Mouse (Mus musculus): ENCODE measurements at regions not wholly inside any gene's neighbourhood (a gene's known extent, or its start where the extent isn't known, plus 50 kb on each side); places are given as distances from the start of the nearest gene placed in this dataset.
A peak's percentile ranks its signal among the peaks of the same experiment; 100 is the strongest.

DNA sequence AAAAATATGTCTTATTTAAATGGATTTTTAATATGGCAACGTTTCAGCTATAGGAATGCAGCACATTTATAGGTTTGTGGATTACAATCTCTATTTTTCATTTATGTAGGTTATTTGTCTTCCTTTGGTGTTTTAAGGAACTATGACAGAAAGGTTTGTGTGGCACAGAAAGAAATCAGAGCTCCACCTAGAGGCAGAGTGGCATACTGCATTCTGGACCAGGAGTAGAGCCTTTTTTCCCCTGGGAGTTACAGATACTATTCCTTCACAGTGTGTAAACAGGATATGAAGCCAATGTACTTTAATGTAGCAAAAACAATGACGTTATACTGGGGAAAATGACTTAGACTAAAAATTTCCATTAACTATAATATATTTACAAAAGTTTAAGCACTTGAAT is 94.9 kb upstream of the St8sia4 start:
- Histone ChIP-seq H3K27me3 (ENCODE audit: insufficient read depth, low read length) (no peaks in the 10 kb centered on the region), H3K9me3 (ENCODE audit: low read length) (no peaks in the 10 kb centered on the region), H3K36me3 (ENCODE audit: insufficient read depth) (no peaks in the 10 kb centered on the region), H3K27ac (ENCODE audit: low read depth, low read length) (no peak overlapping the region), H3K4me1 (ENCODE audit: insufficient read depth) (no peaks in the 10 kb centered on the region), H3K4me3 (ENCODE audit: low read depth, low read length) (no peak overlapping the region), H3K9ac (no peak overlapping the region), H3K4me2 (ENCODE audit: low read depth) (no peak overlapping the region)
- ATAC-seq, result no peak
- 3% methylated on average over 2 of the region's 2 CpGs for WGBS
- TF ChIP-seq CTCF (IDR thresholded peaks at IDR 0.05; ENCODE audit: low read depth), result peak; percentile 71
- peak; percentile 50 for DNase-seq

GRCm38 (mm10) chr1:95754071-95754915 is 86.9 kb upstream of the St8sia4 start:
- no peak for TF ChIP-seq CTCF (IDR thresholded peaks at IDR 0.05; ENCODE audit: low read depth)
- Histone ChIP-seq H3K4me1 (ENCODE audit: insufficient read depth) (no peaks in the 10 kb centered on the region), H3K4me3 (ENCODE audit: low read depth, low read length) (no peak overlapping the region), H3K36me3 (ENCODE audit: insufficient read depth) (no peaks in the 10 kb centered on the region), H3K27ac (ENCODE audit: low read depth, low read length) (no peak overlapping the region), H3K9ac (no peak overlapping the region), H3K4me2 (ENCODE audit: low read depth) (no peak overlapping the region), H3K27me3 (ENCODE audit: insufficient read depth, low read length) (no peaks in the 10 kb centered on the region), H3K9me3 (ENCODE audit: low read length) (no peaks in the 10 kb centered on the region)
- ATAC-seq (no peak), DNase-seq (no peak)
- 89% methylated on average over 8 of the region's 8 CpGs for WGBS

DNA sequence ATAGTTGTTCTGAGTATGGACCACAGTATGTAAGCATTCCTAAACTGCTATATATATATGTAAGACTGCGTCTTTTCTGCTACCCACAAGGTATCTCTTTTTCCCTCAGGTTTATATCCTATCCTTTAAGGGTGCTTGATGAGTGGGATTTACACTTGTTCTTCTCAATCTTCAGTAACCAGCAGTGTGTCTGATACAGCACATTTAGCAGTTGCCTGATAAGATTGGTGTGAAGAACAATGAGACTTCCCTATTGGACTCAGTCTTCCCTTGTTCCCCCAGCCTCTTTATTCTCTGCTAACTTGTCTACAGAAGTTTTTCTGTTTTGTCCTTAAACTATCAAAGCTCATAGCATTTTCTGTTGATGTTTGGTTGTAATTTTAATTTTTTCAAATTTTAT is 86.1 kb upstream of the St8sia4 start:
- Histone ChIP-seq H3K4me3 (ENCODE audit: low read depth, low read length) (no peak overlapping the region), H3K27me3 (ENCODE audit: insufficient read depth, low read length) (no peaks in the 10 kb centered on the region), H3K4me2 (ENCODE audit: low read depth) (no peak overlapping the region), H3K9ac (no peak overlapping the region), H3K36me3 (ENCODE audit: insufficient read depth) (no peaks in the 10 kb centered on the region), H3K9me3 (ENCODE audit: low read length) (no peaks in the 10 kb centered on the region), H3K27ac (ENCODE audit: low read depth, low read length) (no peak overlapping the region), H3K4me1 (ENCODE audit: insufficient read depth) (no peaks in the 10 kb centered on the region)
- ATAC-seq (no peak), DNase-seq (no peak)
- no peak for TF ChIP-seq CTCF (IDR thresholded peaks at IDR 0.05; ENCODE audit: low read depth)
- WGBS, result 82% methylated on average over 1 of the region's 1 CpGs

- no peaks in the 10 kb centered on the region for H3K4me1 ChIP-seq (ENCODE audit: insufficient read depth)
- ATAC-seq, result no peak
- H3K36me3 ChIP-seq (ENCODE audit: insufficient read depth), result no peaks in the 10 kb centered on the region
- H3K9ac ChIP-seq, result no peak overlapping the region
- H3K4me2 ChIP-seq (ENCODE audit: low read depth), result no peak overlapping the region
- no peaks in the 10 kb centered on the region for H3K9me3 ChIP-seq (ENCODE audit: low read length)
- H3K4me3 ChIP-seq (ENCODE audit: low read depth, low read length), result no peak overlapping the region
- no peaks in the 10 kb centered on the region for H3K27me3 ChIP-seq (ENCODE audit: insufficient read depth, low read length)
- no peak for DNase-seq
- TF ChIP-seq CTCF (IDR thresholded peaks at IDR 0.05; ENCODE audit: low read depth), result no peak
- 84% methylated on average over 1 of the region's 1 CpGs for WGBS
- H3K27ac ChIP-seq (ENCODE audit: low read depth, low read length), result no peak overlapping the region
These were observed 81.6 kb upstream of the St8sia4 start for GRCm38 (mm10) chr1:95748940-95749339.

DNA sequence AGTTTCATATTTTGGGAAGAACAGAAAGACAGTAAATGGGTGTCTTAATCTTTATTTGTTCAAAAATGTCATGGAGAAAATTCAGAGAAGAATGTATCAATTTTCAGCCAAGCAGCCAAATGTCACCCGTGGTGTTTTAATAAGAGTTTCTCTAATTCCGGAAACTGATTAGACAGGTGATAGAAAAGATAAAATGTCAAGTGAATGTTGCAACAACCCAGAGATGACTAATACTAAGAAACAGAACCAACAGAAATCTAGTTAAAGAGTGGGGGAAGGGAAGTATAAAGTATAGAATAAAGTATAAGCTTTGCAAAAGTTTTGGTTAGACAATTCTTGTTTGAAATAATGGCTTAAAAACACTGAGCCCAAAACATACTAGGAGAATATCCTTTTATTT is 79.9 kb upstream of the St8sia4 start:
- Histone ChIP-seq H3K27ac (ENCODE audit: low read depth, low read length) (no peak overlapping the region), H3K4me1 (ENCODE audit: insufficient read depth) (no peaks in the 10 kb centered on the region), H3K36me3 (ENCODE audit: insufficient read depth) (no peaks in the 10 kb centered on the region), H3K9ac (no peak overlapping the region), H3K9me3 (ENCODE audit: low read length) (no peaks in the 10 kb centered on the region), H3K4me3 (ENCODE audit: low read depth, low read length) (no peak overlapping the region), H3K27me3 (ENCODE audit: insufficient read depth, low read length) (no peaks in the 10 kb centered on the region), H3K4me2 (ENCODE audit: low read depth) (no peak overlapping the region)
- 84% methylated on average over 2 of the region's 2 CpGs for WGBS
- ATAC-seq (no peak), DNase-seq (no peak)
- no peak for TF ChIP-seq CTCF (IDR thresholded peaks at IDR 0.05; ENCODE audit: low read depth)

DNA sequence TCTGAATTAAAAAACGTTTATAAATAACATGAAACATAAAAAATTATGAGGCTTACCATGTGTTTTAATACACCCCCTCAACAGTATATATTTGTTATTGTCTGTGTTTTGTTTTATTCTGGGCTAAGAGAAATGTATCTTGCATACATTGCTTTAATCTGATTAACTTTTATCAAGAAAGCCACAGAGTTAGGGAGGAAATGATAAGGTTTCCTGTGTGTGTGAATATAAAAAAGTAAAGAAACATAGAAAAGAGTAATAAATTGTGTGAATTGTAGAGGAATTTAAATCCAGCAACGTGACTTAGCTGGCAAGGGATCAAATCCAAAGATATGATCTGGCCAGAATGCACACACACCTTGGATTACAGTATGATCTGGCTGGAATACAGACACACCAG is 77.1 kb upstream of the St8sia4 start:
- Histone ChIP-seq H3K4me1 (ENCODE audit: insufficient read depth) (no peaks in the 10 kb centered on the region), H3K4me2 (ENCODE audit: low read depth) (no peak overlapping the region), H3K27ac (ENCODE audit: low read depth, low read length) (no peak overlapping the region), H3K4me3 (ENCODE audit: low read depth, low read length) (no peak overlapping the region), H3K9me3 (ENCODE audit: low read length) (no peaks in the 10 kb centered on the region), H3K36me3 (ENCODE audit: insufficient read depth) (no peaks in the 10 kb centered on the region), H3K27me3 (ENCODE audit: insufficient read depth, low read length) (no peaks in the 10 kb centered on the region), H3K9ac (no peak overlapping the region)
- WGBS, result 59% methylated on average over 2 of the region's 2 CpGs
- TF ChIP-seq CTCF (IDR thresholded peaks at IDR 0.05; ENCODE audit: low read depth), result no peak
- ATAC-seq (no peak), DNase-seq (no peak)

DNA sequence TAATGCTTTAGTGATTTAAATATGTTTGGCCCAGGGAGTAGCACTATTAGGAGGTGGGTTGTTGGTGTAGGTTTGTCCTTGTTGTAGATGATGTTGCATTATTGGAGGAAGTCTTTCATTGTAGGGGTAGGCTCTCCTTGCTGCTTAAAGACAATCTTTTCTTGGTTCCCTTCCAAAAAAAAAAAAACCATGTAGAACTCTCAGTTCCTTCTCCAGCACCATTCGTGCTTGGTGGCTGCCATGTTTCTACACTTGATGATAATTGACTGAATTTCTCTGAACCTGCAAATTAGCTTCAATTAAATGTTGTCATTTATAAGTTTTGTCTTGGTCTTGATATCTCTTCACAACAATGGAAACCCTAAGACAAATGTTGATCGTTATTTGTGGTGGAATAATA is 76.0 kb upstream of the St8sia4 start:
- Histone ChIP-seq H3K9ac (no peak overlapping the region), H3K27me3 (ENCODE audit: insufficient read depth, low read length) (no peaks in the 10 kb centered on the region), H3K27ac (ENCODE audit: low read depth, low read length) (no peak overlapping the region), H3K4me3 (ENCODE audit: low read depth, low read length) (no peak overlapping the region), H3K9me3 (ENCODE audit: low read length) (no peaks in the 10 kb centered on the region), H3K4me1 (ENCODE audit: insufficient read depth) (no peaks in the 10 kb centered on the region), H3K4me2 (ENCODE audit: low read depth) (no peak overlapping the region), H3K36me3 (ENCODE audit: insufficient read depth) (no peaks in the 10 kb centered on the region)
- no peak for DNase-seq
- 84% methylated on average over 2 of the region's 2 CpGs for WGBS
- ATAC-seq, result no peak
- no peak for TF ChIP-seq CTCF (IDR thresholded peaks at IDR 0.05; ENCODE audit: low read depth)
